Mouse (Mus musculus): ENCODE data around the gene Rcbtb2.

GRCm38 (mm10) chr14:73142896-73143709, 20.3 kb downstream of the Rcbtb2 start:
- no peak for TF ChIP-seq CTCF (IDR thresholded peaks at IDR 0.05; ENCODE audit: borderline replicate concordance, extremely low read depth, insufficient read depth, insufficient read length)
- TF ChIP-seq POLR2A (IDR thresholded peaks at IDR 0.05; ENCODE audit: borderline replicate concordance, extremely low read depth, insufficient read depth, insufficient read length, poor library complexity, severe bottlenecking) = peak; percentile 60
